Comparison of ENCODE assay signal across 1 mouse cellular context in genomic region chr17:33952879-33953278, GRCm38 (mm10).
TF ChIP-seq lines count a peak whose summit lies in the region.

No protein-coding gene starts in this region.

TF ChIP-seq in MEL, 35 proteins besides CTCF, POLR2A, EP300 and RAD21 (continued from another document):
- TF ChIP-seq ZMIZ1 (IDR thresholded peaks at IDR 0.05; ENCODE audit: low read depth, low read length) (0 out of 2 replicates have a peak, but pooled peaks have one; percentile 36), USF2 (IDR thresholded peaks at IDR 0.05; ENCODE audit: borderline replicate concordance in 1 of 2, insufficient read depth in 1 of 2, low read depth in 1 of 2, low read length in 2 of 2) (no peak), BHLHE40 (IDR thresholded peaks at IDR 0.05; ENCODE audit: borderline replicate concordance, low read depth, low read length) (no peak), MYB (IDR thresholded peaks at IDR 0.05; ENCODE audit: low read depth, low read length) (0 out of 2 replicates have a peak, but pooled peaks have one; percentile 14), ZKSCAN1 (IDR thresholded peaks at IDR 0.05; ENCODE audit: low read depth, low read length) (no peak), ZC3H11A (IDR thresholded peaks at IDR 0.05; ENCODE audit: low read depth, low read length) (no peak), POLR2AphosphoS5 (IDR thresholded peaks at IDR 0.05; ENCODE audit: borderline replicate concordance, low read depth, low read length) (no peak), SIN3A (IDR thresholded peaks at IDR 0.05; ENCODE audit: low read length) (peak; percentile 64), MEF2A (IDR thresholded peaks at IDR 0.05; ENCODE audit: extremely low read depth, insufficient replicate concordance, low read depth, low read length, poor library complexity, severe bottlenecking) (no peak), ELF1 (IDR thresholded peaks at IDR 0.05; ENCODE audit: low read depth, low read length) (no peak), MYC (IDR thresholded peaks at IDR 0.05; ENCODE audit: low read depth, low read length) (0 out of 2 replicates have a peak, but pooled peaks have one; percentile 33), POLR2AphosphoS2 (IDR thresholded peaks at IDR 0.05; ENCODE audit: low read length) (no peak), MXI1 (IDR thresholded peaks at IDR 0.05; ENCODE audit: low read depth, low read length) (peak; percentile 41; the same call in 1 of the 2 replicates), MAZ (IDR thresholded peaks at IDR 0.05; ENCODE audit: low read depth, low read length) (no peak), CHD2 (IDR thresholded peaks at IDR 0.05; ENCODE audit: low read length) (no peak), CHD1 (IDR thresholded peaks at IDR 0.05; ENCODE audit: low read depth, low read length) (0 out of 2 replicates have a peak, but pooled peaks have one; percentile 53), GATA1 (IDR thresholded peaks at IDR 0.05; ENCODE audit: low read depth, low read length) (no peak), JUND (IDR thresholded peaks at IDR 0.05; ENCODE audit: low read depth, low read length) (no peak), TCF12 (IDR thresholded peaks at IDR 0.05; ENCODE audit: low read depth, low read length) (no peak), HCFC1 (IDR thresholded peaks at IDR 0.05; ENCODE audit: low read depth, low read length) (no peak), ETS1 (IDR thresholded peaks at IDR 0.05; ENCODE audit: low read depth, low read length) (no peak), SMC3 (IDR thresholded peaks at IDR 0.05; ENCODE audit: low read depth, low read length) (no peak), KAT2A (conservative IDR thresholded peaks at IDR 0.05; ENCODE audit: low read depth, low read length) (no peak), TAL1 (IDR thresholded peaks at IDR 0.05; ENCODE audit: low read length) (no peak), MAX (IDR thresholded peaks at IDR 0.05; ENCODE audit: low read length) (no peak), RCOR1 (IDR thresholded peaks at IDR 0.05; ENCODE audit: low read depth, low read length) (no peak), USF1 (IDR thresholded peaks at IDR 0.05; ENCODE audit: low read depth, low read length) (no peak), E2F4 (IDR thresholded peaks at IDR 0.05; ENCODE audit: borderline replicate concordance, low read depth, low read length) (no peak), TBP (IDR thresholded peaks at IDR 0.05; ENCODE audit: low read depth, low read length) (no peak)
